Mouse (Mus musculus): ENCODE measurements around the gene Dnajc16. TPM values are rescaled to one million over a fixed set of nuclear protein-coding genes. Genes with fewer than 3 reads are reported as not detected.
A peak's percentile ranks its signal among the peaks of the same experiment; 100 is the strongest.
"Not testable (repeated sequence)": the region's sequence is repeated elsewhere in the genome, so short reads cannot be mapped to it uniquely, and the experiment has no call there.

Gene Dnajc16
- polyA plus RNA-seq, 1 experiment from 2014 or later = 2.9 TPM

GRCm38 (mm10) chr4:141796954-141797353 is 6.2 kb upstream of the Dnajc16 start:
- DNase-seq (ENCODE audit: low spot score) = no peak

- DNase-seq (ENCODE audit: low spot score) = no peak
These were observed 5.6 kb upstream of the Dnajc16 start for GRCm38 (mm10) chr4:141796356-141796755.

- DNase-seq (ENCODE audit: low spot score) = no peak
These were observed 3.4 kb upstream of the Dnajc16 start for GRCm38 (mm10) chr4:141794152-141794535.

- peak; percentile 96 for DNase-seq (ENCODE audit: low spot score)
These were observed 2.8 kb upstream of the Dnajc16 start, which contains the start of gene Casp9 for GRCm38 (mm10) chr4:141793282-141794151. Gene Casp9, plus strand, starts transcription at chr4:141793612.

GRCm38 (mm10) chr4:141792554-141793281 is 2.0 kb upstream of the Dnajc16 start:
- DNase-seq (ENCODE audit: low spot score) = no peak

GRCm38 (mm10) chr4:141791951-141792350 is 1.2 kb upstream of the Dnajc16 start:
- DNase-seq (ENCODE audit: low spot score) = no peak

GRCm38 (mm10) chr4:141791486-141791885 is 755 bp upstream of the Dnajc16 start:
- DNase-seq (ENCODE audit: low spot score) = no peak

- peak; percentile 5 for DNase-seq (ENCODE audit: low spot score)
These were observed 1.0 kb downstream of the Dnajc16 start for GRCm38 (mm10) chr4:141789564-141790218.

GRCm38 (mm10) chr4:141787462-141787861 is 3.3 kb downstream of the Dnajc16 start:
- DNase-seq (ENCODE audit: low spot score) = no peak

GRCm38 (mm10) chr4:141787046-141787445 is 3.7 kb downstream of the Dnajc16 start:
- no peak for DNase-seq (ENCODE audit: low spot score)

GRCm38 (mm10) chr4:141786141-141786540 is 4.6 kb downstream of the Dnajc16 start:
- DNase-seq (ENCODE audit: low spot score) = no peak

- no peak for DNase-seq (ENCODE audit: low spot score)
These were observed 5.9 kb downstream of the Dnajc16 start for GRCm38 (mm10) chr4:141784835-141785234.

GRCm38 (mm10) chr4:141781201-141781985 is 9.3 kb downstream of the Dnajc16 start:
- no peak for DNase-seq (ENCODE audit: low spot score)

- no peak for DNase-seq (ENCODE audit: low spot score)
These were observed 10.9 kb downstream of the Dnajc16 start for GRCm38 (mm10) chr4:141779828-141780227.

- not testable (repeated sequence) for DNase-seq (ENCODE audit: low spot score)
These were observed 17.7 kb downstream of the Dnajc16 start for GRCm38 (mm10) chr4:141773019-141773418.

- no peak for DNase-seq (ENCODE audit: low spot score)
These were observed 18.9 kb downstream of the Dnajc16 start for GRCm38 (mm10) chr4:141771823-141772222.

GRCm38 (mm10) chr4:141769501-141770160 is 21.1 kb downstream of the Dnajc16 start:
- no peak for DNase-seq (ENCODE audit: low spot score)

GRCm38 (mm10) chr4:141767353-141768036 is 23.2 kb downstream of the Dnajc16 start:
- no peak for DNase-seq (ENCODE audit: low spot score)

GRCm38 (mm10) chr4:141766668-141767352 is 23.9 kb downstream of the Dnajc16 start:
- DNase-seq (ENCODE audit: low spot score) = no peak
